Mouse (Mus musculus) cerebellum, adult 9-10 months (tissue): Measurements from ENCODE around the gene 4930402H24Rik.
"Not testable (repeated sequence)": the region's sequence is repeated elsewhere in the genome, so short reads cannot be mapped to it uniquely, and the experiment has no call there.

Experiments
- DNase-seq: peaks from one replicate; pipeline ENCODE4 v3.0.0; 2022

Gene 4930402H24Rik

GRCm38 (mm10) chr2:130851363-130852246, 54.6 kb downstream of the 4930402H24Rik start:
- DNase-seq, result no peak

DNA sequence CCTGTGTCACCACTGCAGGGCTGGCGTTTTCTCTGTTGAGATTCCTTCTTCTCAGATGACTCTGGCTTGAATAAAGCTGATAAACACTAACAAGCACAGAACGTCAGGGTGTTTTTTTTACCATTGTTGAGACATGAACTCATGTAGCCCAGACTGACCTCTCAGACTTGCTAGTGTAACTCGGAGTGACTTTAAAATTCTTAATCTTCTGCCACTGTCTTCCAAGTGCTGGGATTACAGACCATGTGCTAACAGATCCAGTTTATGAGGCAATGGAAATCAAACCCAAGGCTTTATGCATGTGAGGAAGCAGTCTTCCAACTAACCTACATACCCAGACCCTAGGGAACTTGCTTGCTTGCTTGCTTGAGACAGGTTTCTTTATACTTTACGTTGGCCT, 56.5 kb downstream of the 4930402H24Rik start:
- no peak for DNase-seq

GRCm38 (mm10) chr2:130848313-130848712, 57.9 kb downstream of the 4930402H24Rik start:
- no peak for DNase-seq

- DNase-seq, result no peak
Observed at GRCm38 (mm10) chr2:130843623-130844022, 62.6 kb downstream of the 4930402H24Rik start.

DNA sequence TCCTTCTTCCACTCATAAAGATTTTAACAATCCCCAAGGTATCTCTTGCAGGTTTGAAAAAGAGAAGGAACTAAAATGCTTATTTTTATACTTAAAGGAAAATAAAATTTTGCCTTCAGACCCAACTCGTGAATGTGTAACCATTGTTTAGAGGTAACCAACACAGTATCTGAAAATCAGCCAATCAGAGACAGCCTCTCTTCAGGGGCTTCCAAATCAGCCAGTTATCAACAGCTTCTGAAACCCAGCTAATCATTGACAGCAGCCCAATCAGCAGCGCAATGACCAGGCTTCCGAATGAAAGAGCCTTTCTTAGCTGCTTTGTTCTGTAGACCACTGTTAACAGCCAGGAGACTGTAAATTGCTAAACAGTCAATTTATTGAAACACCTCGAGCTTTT, 65.4 kb downstream of the 4930402H24Rik start:
- DNase-seq, result peak; percentile 93

GRCm38 (mm10) chr2:130839874-130840661, 66.1 kb downstream of the 4930402H24Rik start:
- DNase-seq, result peak; percentile 85

GRCm38 (mm10) chr2:130839528-130839873, 66.7 kb downstream of the 4930402H24Rik start:
- DNase-seq, result no peak

DNA sequence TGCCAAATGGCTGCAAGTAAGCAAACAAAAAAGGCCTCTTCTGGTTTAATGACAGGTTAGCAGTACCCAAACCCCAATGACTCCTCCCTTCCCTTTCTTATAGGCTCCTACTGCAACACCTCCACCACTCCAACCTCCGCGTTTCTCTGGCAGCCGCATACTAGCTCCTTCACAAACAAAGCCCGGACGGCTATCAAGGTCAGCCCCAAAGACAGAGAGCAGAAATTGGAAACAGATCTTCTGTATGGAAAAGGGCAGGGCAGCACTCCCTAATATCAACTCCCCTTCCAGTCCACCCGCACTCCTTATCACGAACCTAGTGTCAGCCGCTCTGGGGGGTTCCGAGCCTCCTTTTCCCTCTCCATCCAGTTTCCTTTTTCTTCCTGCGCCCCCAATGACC, 67.1 kb downstream of the 4930402H24Rik start:
- DNase-seq, result peak; percentile 45

GRCm38 (mm10) chr2:130838131-130838530, 68.1 kb downstream of the 4930402H24Rik start:
- DNase-seq, result peak; percentile 57

DNA sequence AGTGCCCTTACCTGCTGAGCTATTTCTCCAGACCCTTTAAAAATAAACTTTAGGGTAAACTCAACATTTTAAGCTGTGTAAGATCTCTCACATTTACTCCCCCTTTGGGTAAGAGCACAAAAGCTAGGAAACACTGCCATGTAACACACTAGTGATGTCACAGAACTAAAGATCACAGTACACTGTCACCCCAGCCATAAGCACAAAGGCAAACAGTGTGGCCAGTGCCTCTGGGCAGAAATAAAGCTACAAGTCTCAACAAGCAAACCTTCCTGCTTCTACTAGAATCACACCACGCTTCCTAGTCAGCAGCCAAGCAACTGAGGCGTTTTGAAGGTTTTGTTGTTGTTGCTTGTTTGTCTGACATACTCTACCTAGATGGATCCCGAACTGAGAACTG, 72.5 kb downstream of the 4930402H24Rik start:
- DNase-seq, result no peak

DNA sequence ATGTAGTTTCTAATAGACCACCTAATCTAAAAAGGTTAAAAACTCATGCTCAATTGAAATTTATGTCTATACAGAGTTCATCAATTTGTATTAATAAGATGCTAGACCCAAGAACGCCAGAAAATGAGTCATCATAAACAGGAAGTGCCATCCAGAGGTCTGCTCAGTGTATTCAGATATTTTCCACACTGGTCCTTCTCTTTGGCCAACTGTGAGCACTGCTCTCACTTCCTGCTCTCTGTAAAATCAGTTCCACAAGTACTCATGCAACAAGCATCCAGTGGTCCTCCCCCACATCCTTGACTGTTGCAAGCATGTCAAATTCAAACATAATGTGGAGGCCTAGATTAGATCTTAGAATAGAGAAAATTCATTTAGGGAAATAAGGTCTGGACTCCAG, 73.6 kb downstream of the 4930402H24Rik start:
- DNase-seq, result no peak

DNA sequence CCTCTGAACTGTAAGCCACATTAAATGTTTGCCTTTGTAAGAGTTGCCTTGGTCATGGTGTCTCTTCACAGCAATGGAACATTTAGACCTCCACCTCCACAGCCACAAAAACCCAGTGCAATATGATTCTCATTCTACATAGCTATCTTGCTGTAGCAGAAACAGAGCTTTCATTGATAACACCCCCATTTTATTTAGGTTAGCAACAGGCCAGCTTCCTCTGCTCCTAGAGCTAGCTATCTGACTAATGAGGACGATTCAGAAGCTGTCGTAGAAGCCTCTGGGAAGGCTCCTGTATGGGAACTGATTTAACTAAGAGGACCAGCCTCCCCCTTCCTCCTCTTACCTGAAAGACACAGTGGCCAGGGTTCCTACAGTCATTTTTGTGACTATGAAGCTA, 74.2 kb downstream of the 4930402H24Rik start:
- no peak for DNase-seq

GRCm38 (mm10) chr2:130830236-130830635, 76.0 kb downstream of the 4930402H24Rik start:
- no peak for DNase-seq

- DNase-seq, result no peak
Observed at GRCm38 (mm10) chr2:130829496-130829895, 76.7 kb downstream of the 4930402H24Rik start.

DNA sequence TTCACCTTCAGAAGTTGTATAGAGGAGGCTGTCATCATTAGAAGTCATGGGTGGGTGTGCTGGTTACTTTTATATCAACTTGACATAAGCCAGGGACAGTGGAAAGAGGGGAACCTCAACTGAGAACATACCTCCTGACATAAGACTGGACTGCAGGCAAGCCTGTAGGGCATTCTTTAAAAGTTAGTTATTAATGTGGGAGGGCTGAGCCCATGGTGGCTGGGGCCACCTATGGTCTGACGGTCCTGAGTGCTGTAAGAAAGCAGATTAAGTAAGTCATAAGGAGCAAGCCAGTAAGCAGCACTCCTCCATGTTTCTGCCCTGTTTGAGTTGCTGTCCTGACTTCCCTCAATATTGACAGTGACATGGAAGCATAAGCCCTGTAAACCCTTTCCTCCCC, 77.5 kb downstream of the 4930402H24Rik start:
- no peak for DNase-seq

DNA sequence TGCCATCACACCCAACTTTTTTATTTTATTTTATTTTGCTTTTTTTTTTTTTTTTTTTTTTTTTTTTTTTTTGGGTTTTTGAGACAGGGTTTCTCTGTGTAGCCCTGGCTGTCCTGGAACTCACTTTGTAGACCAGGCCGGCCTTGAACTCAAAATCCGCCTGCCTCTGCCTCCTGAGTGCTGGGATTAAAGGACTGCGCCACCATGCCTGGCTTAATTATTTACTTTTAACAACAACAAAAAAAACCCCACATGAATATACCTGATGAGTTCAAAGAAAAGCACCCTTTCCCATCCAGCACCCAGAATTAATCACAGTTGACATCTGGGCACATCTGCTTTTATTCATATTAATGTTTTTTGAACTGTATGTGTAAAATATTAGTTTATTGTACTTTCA, 78.1 kb downstream of the 4930402H24Rik start:
- DNase-seq, result not testable (repeated sequence)

GRCm38 (mm10) chr2:130827410-130827809, 78.8 kb downstream of the 4930402H24Rik start:
- DNase-seq, result peak; percentile 54

- peak; percentile 48 for DNase-seq
Observed at GRCm38 (mm10) chr2:130818838-130819647, 87.2 kb downstream of the 4930402H24Rik start.

- no peak for DNase-seq
Observed at GRCm38 (mm10) chr2:130817865-130818264, 88.3 kb downstream of the 4930402H24Rik start.

DNA sequence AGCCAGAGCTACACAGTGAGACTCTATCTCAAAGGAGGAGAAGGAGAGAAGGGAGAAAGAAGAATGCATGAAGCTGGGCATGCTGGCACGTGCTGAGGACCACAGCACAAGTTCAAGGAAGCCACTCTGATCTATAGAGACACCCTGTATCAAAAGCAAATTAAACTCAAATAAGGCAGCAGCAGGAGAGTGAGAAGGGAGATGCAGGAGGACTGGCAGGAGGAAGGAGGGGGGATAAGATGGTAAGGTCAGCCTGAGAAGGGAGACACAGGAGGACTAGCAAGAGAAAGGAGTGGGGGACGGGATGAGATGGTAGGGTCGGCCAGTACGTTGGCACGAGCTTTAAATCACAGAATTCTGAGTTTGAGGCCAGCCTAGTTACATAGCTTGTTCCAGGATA, 90.0 kb downstream of the 4930402H24Rik start:
- DNase-seq, result no peak

GRCm38 (mm10) chr2:130814492-130814891, 91.7 kb downstream of the 4930402H24Rik start:
- DNase-seq, result no peak

DNA sequence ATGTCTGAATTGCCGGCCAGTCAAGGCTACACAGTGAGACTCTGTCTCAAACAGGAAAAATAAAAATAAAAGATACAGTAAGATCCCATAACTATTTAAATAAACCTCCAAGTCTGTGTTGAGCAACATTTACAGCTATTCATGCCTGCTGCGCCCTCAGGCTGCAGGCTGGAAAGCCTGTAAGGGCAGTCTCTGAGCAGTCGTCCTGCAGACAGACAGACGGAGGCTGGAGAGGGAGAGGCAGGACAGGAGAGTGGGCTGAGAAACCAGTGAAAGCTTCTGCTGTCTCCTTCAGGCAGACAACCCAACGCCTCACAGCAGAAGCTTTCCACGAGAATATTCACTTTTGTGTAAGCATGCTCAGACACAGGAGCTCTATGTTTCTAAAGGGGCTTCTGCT, 92.5 kb downstream of the 4930402H24Rik start:
- no peak for DNase-seq

- no peak for DNase-seq
Observed at GRCm38 (mm10) chr2:130812487-130812886, 93.7 kb downstream of the 4930402H24Rik start.
